Mouse (Mus musculus): ENCODE results near the gene Fam47e.
"Not testable (repeated sequence)": the region's sequence is repeated elsewhere in the genome, so short reads cannot be mapped to it uniquely, and the experiment has no call there.

The Fam47e gene

DNA sequence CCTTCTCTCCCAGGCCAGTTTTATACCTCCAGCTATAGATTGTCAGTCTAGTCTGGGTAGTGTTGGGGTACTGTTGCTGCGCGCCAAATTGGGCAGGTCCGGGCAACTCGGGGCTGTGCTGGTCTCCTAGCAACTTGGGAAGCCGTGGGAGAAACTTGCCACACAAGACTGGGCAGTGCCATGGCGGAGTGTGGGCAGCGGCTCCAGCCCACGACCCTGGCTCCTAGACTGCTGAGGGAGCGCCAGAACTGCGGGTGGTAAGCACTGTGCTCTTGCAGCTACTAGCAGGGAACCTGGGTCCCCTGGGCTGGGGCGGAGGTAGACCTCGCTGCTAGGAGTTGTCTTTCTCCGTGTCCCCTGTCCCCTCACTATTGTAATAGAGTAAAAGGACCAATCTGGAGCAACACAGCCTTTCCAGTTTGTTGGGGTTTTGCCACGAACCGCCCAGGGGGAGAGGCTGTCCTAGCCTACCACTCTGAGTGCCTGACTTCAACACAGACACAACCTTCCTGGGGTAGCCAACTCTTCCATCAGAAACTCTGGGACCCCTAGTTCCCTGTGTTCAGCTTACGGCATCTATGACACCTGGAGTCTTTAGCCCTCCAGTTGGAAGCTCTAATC, at the start of gene Fam47e:
TSS of gene Fam47e (plus strand) at position 179 of the 621 bp plus-strand sequence.
- DNase-seq (ENCODE audit: low spot score), result no peak

DNA sequence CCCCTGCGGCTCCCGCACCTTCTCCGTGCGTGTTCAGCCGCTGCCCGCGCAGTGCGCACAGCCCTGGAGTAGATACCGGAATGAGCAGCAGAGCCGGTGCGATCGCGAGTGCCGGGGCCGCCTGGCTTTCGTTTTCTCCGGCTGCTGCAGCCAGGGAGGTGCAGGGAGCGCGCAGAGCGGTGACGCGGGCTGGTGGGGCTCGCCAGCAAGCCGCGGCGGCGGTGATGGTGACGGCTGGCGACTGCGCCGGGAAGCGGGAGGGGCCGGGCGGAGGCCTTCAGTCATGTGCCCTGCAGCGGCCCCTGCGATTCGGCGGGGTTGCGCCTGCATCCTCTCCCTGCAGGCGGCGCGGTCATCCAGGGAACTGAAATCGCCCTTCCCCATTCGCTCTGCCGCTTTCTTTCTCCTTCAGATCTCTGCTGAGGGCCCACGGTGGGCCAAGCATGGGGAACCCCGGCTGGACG, 49.4 kb upstream of the Fam47e start:
- peak; percentile 84 for DNase-seq (ENCODE audit: low spot score)

DNA sequence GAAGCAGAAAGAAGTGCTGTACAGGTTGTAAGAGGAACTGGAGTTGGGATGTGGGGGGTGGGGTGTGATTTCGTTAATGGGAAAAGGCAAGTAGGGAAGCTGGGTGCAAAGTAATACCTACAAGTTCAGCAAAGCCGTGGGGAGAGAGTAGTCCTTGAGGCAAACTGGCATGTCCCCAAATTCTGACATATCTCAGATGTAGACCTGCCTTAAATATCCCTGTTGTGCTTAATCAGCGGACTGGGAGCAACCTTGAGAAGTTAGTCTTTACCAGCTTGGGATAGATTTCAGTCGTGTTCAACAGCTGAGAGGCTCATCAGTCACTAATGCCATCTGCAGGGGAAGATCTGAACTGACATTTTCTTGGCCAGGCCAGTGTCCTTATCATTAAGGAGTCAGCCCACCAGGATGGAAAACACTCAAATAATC, 48.6 kb upstream of the Fam47e start:
- no peak for DNase-seq (ENCODE audit: low spot score)

DNA sequence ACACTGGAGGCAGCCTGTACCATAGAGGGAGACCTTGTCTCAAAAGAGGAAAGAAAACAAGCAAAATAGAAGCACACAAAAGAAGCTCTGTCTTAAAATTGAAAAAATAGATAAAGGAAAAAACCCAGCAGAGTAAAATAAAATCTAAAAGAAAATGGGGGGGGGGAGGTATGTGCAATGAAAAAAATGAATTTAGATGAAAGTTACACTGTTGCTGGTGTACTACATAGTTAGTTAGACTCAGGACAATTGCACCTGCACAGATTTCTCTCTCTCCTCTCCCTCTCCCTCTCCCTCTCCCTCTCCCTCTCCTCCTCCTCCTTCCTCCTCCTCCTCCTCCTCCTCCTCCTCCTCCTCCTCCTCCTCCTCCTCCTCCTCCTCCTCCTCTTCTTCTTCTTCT, 48.1 kb upstream of the Fam47e start, which contains the start of gene Scarb2:
TSS of gene Scarb2 (minus strand) at position 101 of the 400 bp plus-strand sequence.
- DNase-seq (ENCODE audit: low spot score), result no peak

DNA sequence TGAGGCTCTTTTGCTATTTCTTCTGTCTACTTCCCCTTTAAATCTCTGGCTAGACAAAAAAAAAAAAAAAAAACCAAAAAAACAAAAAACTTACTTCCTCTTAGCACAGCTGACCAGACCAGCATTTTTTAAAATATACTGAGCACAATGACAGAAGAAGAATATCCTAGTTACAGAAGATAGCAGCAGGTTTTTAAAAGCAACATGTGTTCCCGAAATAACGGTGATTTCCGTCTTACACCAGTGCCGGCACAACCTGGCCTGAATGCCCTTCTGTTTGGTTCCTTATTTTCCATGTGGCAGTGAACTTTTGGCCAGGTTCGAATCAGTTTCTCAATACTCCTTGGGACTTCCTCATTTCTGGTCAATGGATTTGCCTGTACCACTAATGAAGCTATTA, 46.0 kb upstream of the Fam47e start:
- no peak for DNase-seq (ENCODE audit: low spot score)

DNA sequence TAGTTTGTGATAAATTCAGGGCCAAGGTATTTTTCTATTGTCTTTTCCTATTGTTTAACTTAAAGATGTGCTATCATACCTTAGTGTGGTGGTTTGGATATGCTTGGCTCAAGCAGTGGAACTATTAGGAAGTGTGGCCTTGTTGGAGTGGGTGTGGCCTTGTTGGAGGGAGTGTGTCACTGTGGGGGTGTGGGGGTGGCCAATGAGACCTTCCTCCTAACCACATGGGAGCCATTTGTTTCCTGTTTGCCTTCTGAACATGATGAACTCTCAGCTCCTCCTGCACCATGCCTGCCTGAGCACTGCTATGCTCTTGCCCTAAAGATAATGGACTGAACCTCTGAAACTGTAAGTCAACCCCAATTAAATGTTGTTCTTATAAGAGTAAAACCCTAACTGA, 43.6 kb upstream of the Fam47e start:
- no peak for DNase-seq (ENCODE audit: low spot score)

DNA sequence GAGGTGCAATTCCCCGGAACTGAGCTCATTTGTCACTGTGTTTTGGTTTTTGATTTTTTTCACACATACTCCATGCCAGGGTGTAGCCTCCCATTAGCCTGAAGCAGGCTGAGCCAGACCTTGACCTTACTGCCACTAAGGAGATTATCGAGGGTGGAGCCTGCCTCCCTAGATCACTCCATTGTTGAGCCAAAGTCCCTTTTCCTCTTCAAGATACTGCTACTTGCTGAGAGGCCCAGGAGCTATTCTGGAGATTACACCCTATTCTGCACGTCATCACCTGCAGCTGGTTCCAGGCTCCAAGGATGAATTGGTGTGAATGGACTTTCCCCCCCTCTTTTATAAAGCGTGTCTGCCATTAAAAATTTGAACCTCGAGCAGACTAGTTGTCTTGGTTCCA, 42.8 kb upstream of the Fam47e start:
- no peak for DNase-seq (ENCODE audit: low spot score)

DNA sequence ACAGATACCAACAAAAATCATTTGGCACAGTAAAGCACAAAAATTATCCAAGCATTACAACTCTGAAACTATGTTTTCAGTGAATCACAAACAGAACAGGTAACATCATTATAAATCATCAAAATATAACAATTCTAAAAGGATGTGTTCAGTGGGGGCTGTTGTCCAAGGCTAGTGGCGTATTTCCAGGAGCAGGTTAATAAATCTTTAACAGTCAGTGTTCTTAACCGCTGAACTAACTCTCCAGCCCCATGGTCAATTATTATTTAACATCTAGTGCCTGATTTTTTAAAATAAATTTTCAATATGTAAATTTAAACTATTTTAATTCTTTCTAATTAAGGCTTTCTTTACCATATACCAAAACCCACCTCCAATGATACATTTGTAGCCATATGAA, 33.7 kb upstream of the Fam47e start:
- DNase-seq (ENCODE audit: low spot score), result not testable (repeated sequence)

DNA sequence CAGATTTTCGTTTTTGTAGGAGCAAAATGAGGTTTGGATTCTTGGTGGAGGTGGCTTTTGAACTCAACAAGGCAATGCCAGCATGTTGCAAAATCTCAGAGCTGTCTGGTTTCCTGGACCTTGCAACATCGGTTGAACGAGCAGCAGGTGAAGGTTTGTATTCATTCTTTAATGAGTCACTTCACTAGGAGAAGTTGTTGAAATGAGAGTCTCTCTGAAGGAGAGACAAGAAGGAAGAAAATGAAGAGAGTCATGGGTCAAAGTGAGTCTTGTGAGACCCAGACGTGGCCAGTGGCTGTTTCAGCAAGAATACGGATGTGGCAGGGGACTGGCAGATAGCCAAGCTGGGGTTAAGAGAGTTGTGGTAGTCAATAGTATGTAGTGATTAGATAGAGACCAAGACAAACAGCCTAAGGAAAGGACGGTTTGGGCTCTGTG, 30.0 kb upstream of the Fam47e start:
- DNase-seq (ENCODE audit: low spot score), result no peak

DNA sequence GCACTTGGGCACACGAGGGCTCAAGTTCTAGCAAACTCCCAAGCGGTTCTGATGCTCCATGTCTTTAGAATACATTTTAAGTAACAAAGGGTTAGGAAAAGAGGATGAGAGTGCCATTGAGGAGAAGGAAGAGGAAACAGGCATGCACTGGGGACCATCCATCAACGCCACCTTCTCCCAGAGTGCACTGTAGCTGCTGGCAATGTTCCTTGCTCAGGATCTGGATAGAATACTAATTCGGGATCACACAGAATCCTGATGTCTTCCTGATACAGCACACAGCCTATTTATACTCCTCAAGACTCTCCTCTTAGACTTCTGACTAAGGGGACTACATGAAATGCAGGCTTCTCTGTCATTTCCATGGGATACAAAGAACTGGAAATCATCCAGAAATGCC, 15.2 kb upstream of the Fam47e start:
- DNase-seq (ENCODE audit: low spot score), result no peak

DNA sequence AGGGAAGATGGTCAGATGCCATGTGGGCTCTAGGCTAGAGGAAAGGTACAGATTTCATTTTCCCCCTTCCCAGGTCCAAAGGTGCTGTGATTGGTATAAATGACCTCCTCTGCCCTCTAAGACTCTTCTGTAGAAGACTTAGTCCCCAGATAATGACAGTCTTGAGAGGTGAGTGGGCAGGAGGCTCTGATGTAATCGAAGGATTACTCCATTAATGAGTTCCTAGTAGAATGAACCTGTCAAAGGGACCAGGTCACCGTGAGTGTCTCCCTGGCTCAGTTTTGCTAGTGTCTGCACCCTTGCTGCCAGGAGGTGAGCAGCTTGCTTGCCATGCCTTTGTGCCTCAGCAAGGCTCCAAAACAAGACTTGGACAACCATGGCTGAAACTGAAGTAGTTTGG, 2.3 kb upstream of the Fam47e start:
- no peak for DNase-seq (ENCODE audit: low spot score)

DNA sequence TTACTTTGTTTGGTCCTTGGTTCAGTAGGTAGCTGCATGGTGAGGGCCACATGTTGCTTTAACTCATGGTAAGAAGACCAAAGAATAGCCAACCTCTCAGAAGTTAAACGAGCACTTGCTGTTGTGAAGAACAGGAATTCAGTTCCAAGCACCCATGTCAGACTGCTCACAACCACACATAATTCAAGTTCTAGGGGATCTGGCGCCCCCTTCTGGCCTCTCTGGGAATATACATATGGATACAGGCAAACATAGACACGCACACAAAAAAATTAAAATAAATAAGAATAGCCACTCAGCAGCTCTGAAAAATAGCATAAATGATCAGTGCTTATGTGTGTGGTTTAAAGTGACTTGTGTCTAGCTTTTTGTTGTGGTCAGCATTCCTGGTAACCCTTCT, 930 bp upstream of the Fam47e start:
- DNase-seq (ENCODE audit: low spot score), result no peak

DNA sequence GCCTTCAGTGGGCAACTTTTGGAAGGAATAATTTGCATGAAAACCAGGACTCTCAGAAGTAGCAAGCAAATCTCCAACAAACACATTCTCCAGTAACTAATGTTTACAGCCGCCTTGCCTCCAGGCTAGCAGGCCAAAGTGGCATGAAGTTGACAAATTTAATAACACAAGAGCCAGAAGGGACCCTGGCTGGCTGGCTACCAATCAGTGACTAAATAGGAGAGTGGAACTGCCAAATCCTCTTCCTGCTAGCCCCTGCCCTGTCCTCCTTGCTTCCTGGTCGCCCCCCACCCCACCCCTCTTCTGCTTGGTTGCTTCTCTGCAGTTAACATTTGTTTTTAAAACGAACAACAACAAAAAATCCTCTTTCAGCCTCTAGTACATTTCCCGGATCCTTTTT, 426 bp upstream of the Fam47e start:
- DNase-seq (ENCODE audit: low spot score), result no peak

DNA sequence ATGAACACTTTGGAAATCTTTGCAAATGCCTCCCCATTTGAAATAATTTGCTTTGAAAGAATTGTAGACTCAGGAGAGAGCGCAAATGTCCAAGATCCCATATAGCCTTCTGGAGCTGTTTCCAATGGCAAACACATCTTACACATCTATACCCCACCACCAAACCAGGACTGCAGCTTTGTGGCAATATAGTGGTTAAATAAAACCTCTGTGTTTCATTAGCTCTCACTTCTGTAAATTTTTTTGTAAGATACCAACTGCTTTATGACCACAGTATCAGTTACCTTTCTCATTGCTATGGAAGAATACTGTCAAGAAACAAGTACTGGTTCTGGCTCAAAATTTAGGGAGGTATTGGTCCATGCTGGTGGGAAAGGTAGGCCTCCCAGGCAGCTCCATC, 1.0 kb downstream of the Fam47e start:
- no peak for DNase-seq (ENCODE audit: low spot score)

DNA sequence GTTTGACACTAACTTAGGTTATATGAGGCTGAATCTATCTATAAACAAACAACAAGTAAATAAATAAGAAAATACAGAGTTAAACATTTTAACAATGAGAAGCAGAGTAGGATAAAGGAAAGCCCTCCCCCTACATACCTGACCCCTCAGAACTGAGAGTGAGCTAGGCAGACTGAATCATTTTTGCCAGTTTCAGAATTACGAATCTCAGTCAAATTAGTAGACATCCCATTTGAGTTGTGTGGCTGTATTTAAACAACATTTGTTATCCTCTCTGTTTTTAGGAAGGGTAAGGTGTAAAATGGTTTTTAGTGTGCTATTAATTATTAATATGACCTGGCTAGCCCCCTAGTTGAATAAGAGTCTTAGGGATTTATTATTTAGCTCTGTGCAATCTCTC, 2.6 kb downstream of the Fam47e start:
- DNase-seq (ENCODE audit: low spot score), result no peak

DNA sequence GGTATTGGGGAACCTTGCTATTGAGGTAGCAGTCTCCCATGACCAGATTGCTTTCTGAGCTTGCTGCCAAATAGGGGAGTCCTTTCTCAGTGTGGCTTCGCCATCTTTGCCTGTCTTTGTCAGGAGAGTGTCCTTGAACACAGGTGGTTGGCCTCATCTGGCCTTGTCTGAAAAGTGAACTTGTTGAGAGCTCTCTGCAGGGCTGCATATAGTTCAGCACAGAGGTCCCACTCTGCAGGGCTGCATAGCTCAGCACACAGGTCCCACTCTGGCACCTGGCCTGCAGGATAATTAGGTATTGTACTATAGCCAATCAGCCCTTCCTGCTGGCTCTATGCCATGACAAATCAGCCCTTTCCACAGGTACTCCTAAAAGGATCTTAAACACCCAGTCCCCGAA, 5.3 kb downstream of the Fam47e start:
- no peak for DNase-seq (ENCODE audit: low spot score)

DNA sequence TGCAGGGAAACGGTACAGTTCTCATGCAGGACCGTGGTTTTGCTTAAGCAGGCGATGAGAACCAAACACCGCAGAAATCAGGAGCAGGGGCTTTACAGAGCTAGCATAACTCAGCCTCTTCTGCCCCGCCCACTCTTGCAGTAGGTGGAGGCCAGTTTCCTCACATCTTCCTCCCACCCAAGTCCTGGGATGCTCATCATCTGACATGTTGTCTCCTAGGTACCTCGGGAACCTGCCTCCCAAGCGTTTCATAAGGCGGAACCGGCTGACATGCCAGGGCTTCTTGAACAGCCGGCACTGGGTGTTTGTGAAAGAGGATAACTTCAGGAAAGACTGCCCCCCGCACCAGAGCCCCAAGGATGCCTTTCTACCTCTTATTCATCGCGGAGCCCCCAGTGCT, 7.1 kb downstream of the Fam47e start:
- DNase-seq (ENCODE audit: low spot score), result no peak

DNA sequence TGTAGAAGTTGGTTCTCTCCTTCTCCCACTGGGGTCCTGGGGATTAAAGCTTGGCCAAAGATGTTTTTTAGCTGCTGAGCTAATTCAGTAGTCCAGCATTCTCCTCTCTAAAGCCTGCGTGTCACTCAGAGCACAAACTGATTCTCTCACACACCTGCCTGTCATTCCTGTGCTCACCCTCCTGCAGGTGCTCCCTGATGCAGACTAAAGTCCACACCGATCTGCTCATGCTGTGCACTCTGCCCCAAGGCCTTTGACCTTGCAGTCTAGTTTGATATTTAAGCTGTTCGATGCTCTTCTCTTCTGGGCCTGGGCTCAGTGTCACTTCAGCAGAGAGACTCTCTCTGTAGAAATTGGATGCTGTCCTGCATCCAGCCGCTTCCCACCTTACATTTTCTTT, 16.4 kb downstream of the Fam47e start:
- DNase-seq (ENCODE audit: low spot score), result no peak

DNA sequence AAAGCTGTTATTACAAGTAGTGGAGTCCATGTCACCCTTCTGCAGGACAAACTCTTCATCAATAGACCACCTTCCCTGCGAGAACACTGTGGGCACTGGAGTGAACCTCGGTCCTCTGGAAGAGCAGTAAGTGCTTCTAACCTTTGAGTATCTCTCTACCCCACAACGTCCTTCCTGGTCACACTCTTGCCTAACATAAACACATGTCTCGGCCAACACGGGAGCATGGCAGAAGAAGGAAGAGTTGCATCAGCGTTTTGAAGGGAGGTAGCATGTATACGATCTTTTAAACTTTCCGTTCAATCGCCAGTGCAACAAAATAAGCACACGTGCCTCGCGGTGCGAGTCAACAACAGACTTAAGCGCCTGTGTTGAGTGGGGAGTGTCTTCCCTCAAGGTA, 24.7 kb downstream of the Fam47e start:
- DNase-seq (ENCODE audit: low spot score), result no peak

DNA sequence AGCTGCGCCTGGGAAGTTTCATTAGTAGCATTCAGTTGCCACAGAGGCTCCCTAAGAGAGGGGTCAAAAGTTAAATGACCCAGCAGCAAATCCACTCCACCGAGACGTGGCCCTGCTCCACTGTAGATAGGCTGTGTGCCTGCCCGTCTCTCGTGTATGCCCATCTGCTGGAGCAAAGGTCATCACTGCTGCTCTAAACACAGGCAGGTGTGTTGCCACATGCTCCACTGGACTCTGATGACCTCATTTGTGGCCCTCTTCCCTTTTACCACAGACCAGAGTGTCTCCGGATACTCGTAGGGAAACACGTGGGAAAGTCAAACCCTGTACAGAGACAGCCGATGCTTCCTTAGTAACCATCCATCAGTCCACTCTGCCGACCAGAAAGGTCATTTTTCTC, 31.1 kb downstream of the Fam47e start:
- no peak for DNase-seq (ENCODE audit: low spot score)

DNA sequence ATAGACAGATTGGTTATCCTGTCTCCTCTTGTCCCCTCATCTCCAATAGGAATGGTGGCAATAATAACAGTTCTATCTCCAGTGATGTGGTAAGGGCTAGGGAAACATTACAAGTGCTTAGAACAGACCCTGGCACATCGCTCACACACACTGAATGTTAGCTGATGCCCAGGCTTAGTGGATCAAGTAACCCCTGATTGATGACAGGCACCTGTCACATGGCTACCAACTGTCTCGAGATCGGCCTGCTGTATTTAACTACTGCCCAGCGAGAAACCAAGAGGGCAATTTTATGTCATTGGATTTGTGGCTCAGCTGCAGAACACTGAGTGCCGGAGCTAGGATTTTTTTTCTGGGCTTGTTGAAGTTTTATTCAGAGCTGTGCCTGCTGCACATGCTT, 40.2 kb downstream of the Fam47e start:
- no peak for DNase-seq (ENCODE audit: low spot score)

DNA sequence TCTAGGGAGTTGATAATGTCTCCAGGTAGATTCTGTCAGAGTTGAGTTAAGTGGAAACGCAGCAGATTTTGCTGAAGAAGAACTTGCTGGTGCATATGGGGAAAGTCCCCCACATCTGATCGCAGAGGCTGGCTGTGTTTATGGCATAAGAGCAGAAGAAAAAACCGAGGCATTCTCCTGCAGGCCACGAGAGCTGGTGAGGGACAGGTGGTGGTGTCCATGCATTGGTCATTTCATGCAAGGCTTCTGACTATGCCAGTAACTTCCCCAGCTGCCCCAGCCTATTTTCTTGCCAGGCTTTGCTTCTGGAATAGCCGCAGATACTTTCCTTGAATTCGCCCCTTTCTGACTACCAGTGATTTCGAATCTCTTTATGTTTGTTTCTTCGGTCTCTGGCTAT, 42.0 kb downstream of the Fam47e start:
- DNase-seq (ENCODE audit: low spot score), result no peak

DNA sequence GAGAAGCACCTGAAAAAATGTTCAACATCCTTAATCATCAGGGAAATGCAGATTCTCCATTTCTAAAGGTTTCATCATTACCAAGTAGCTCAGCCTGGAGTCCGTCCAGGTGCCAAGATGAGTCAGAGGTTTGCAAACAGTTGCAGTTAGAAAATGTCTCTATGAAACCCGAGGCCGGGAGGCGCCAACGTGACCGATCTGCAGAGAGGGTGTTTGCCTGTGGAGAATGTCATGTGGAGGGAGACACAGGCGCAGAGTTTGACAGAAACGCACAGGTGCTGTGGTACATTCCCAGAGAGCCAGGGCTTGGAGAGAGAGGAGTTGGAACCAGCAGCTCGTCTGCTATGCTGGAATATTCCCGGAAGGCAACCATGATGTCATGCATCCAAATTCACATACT, 44.2 kb downstream of the Fam47e start:
- no peak for DNase-seq (ENCODE audit: low spot score)

Data from ovary, postnatal 10 days (tissue).